Mouse (Mus musculus): Measurements from ENCODE around the gene Nckap1. TPM values are rescaled to one million over a fixed set of nuclear protein-coding genes. Genes with fewer than 3 reads are reported as not detected.
A peak's percentile ranks its signal among the peaks of the same experiment; 100 is the strongest.

Nckap1 gene
- polyA plus RNA-seq, 1 experiment from 2014 or later = 49.0 TPM

DNA sequence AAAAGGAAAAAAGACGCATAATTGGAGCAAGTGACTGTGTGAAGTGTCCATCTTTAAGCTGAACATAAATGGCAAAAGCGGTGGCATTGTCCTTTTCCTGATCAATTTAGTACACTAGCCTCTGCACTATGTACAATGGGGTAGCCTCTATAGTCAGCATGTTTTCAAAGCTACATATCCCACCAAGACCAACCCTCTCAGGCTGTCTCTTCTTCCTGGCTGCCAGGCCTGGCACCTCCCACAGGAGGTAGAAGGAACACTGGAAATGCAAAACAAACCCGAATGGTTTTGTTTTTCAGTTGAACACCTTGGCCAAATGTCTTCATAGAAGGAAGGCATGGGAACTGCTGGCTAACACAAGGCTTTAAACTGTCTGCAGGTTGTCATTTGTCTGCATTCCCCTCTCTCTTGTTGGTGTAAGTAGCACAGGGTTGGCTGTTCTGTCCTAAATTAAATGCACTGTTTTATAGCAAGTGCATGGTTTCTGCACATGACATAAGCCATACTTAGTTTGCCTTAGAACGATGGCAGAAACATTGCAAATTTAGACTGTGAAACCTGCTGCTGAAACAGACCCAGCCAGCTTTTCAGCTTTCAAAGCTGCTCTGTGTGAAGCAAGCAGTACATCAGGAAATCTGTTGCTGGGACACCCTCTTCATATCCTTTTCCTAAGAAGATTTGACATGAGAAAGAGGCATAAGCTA is 13.2 kb upstream of the Nckap1 start:
- Histone ChIP-seq H3K4me3 (ENCODE audit: low read depth, low read length) (no peak overlapping the region), H3K4me1 (ENCODE audit: insufficient read depth, low read depth, low read length) (no peaks in the 10 kb centered on the region), H3K9ac (replicated peaks; ENCODE audit: low read depth) (no peak overlapping the region), H3K36me3 (ENCODE audit: insufficient read depth, low read length) (no peaks in the 10 kb centered on the region), H3K27ac (ENCODE audit: low read length) (no peak overlapping the region), H3K27me3 (replicated peaks; ENCODE audit: insufficient read depth, low read length) (no peaks in the 10 kb centered on the region), H3K4me2 (replicated peaks; ENCODE audit: low read depth, low read length) (no peak overlapping the region), H3K9me3 (ENCODE audit: low read length) (no peaks in the 10 kb centered on the region)
- WGBS = 72% methylated on average over 4 of the region's 4 CpGs
- ATAC-seq = no peak
- no peak for DNase-seq (ENCODE audit: low spot score)
- TF ChIP-seq EP300 (IDR thresholded peaks at IDR 0.05) (no peak), CTCF (IDR thresholded peaks at IDR 0.05) (no peak)

DNA sequence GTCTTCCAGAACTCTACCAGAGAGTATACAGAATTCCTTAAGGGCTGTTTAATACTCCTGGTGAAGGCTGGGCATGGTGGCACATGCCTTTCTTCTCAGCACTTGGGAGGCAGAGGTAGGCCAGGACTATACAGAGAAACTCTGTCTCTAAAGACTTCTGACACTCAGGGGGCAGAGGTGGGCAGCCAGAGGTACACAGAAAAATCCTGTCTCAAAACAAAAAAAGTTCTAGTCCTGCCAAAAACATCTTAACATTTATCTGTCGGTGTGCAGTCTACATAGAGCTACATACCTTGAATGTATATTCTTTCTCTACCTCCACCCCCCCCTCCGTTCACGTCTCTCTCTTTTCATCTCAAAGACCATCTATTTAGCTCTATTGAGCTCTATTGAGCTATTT is 1.2 kb upstream of the Nckap1 start:
- Histone ChIP-seq H3K27ac (ENCODE audit: low read length) (no peak overlapping the region), H3K4me3 (ENCODE audit: low read depth, low read length) (no peak overlapping the region), H3K4me1 (ENCODE audit: insufficient read depth, low read depth, low read length) (peaks cover 10% of the 10 kb centered on the region), H3K27me3 (replicated peaks; ENCODE audit: insufficient read depth, low read length) (no peaks in the 10 kb centered on the region), H3K4me2 (replicated peaks; ENCODE audit: low read depth, low read length) (no peak overlapping the region), H3K9me3 (ENCODE audit: low read length) (no peaks in the 10 kb centered on the region), H3K36me3 (ENCODE audit: insufficient read depth, low read length) (no peaks in the 10 kb centered on the region), H3K9ac (replicated peaks; ENCODE audit: low read depth) (no peak overlapping the region)
- DNase-seq (ENCODE audit: low spot score) (no peak), ATAC-seq (no peak)
- WGBS = 85% methylated on average over 3 of the region's 3 CpGs
- TF ChIP-seq CTCF (IDR thresholded peaks at IDR 0.05) (no peak), EP300 (IDR thresholded peaks at IDR 0.05) (no peak)

- Histone ChIP-seq H3K27ac (ENCODE audit: low read length) (peak overlapping the region; percentile 99), H3K9ac (replicated peaks; ENCODE audit: low read depth) (peak overlapping the region; percentile 98), H3K36me3 (ENCODE audit: insufficient read depth, low read length) (no peaks in the 10 kb centered on the region), H3K4me3 (ENCODE audit: low read depth, low read length) (peak overlapping the region; percentile 92), H3K27me3 (replicated peaks; ENCODE audit: insufficient read depth, low read length) (no peaks in the 10 kb centered on the region), H3K4me2 (replicated peaks; ENCODE audit: low read depth, low read length) (peak overlapping the region; percentile 63), H3K4me1 (ENCODE audit: insufficient read depth, low read depth, low read length) (peaks cover 10% of the 10 kb centered on the region), H3K9me3 (ENCODE audit: low read length) (no peaks in the 10 kb centered on the region)
- under 1% methylated on average over 45 of the region's 65 CpGs for WGBS
- ATAC-seq = peak; percentile 66
- TF ChIP-seq EP300 (IDR thresholded peaks at IDR 0.05) (no peak), CTCF (IDR thresholded peaks at IDR 0.05) (no peak)
- DNase-seq (ENCODE audit: low spot score) = peak; percentile 85
Measured at GRCm38 (mm10) chr2:80580311-80580961, 744 bp downstream of the Nckap1 start.

DNA sequence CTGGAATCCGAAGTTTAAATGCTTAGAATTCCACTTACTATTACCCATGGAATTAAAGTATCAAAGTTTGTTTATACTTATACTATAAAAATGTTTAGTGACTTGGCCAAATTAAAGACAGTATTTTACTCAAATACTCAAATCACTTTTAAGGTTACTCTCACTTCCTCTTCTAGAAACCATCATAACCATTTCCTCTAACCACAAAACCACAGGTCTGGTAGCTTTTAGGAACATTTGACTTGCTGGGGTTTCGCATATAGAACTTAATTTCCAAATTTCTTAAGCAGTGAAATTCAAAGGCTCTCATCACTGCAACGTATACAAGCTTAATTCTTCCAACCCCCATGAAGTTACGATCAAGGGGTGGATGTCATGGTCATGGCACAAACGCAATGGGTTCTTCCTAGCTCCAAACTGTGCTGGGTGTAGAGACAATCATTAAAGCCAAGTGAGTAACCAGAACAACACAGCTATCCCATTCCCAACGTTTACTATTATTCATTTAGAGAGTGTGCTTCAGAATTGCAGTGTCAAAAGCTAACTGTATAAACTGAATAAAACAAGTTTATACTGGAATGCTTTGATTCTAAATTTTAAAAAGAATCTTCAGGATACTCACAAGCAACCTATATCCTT is 1.8 kb downstream of the Nckap1 start:
- DNase-seq (ENCODE audit: low spot score) (peak; percentile 20), ATAC-seq (no peak)
- H3K9me3 ChIP-seq (ENCODE audit: low read length) = no peaks in the 10 kb centered on the region
- no peak overlapping the region for H3K9ac ChIP-seq (replicated peaks; ENCODE audit: low read depth)
- no peak for TF ChIP-seq CTCF (IDR thresholded peaks at IDR 0.05)
- TF ChIP-seq EP300 (IDR thresholded peaks at IDR 0.05) = no peak
- 16% methylated on average over 6 of the region's 6 CpGs for WGBS
- H3K36me3 ChIP-seq (ENCODE audit: insufficient read depth, low read length) = no peaks in the 10 kb centered on the region
- H3K4me2 ChIP-seq (replicated peaks; ENCODE audit: low read depth, low read length) = peak overlapping the region; percentile 63
- H3K27ac ChIP-seq (ENCODE audit: low read length) = no peak overlapping the region
- peaks cover 10% of the 10 kb centered on the region for H3K4me1 ChIP-seq (ENCODE audit: insufficient read depth, low read depth, low read length)
- peak overlapping the region; percentile 92 for H3K4me3 ChIP-seq (ENCODE audit: low read depth, low read length)
- H3K27me3 ChIP-seq (replicated peaks; ENCODE audit: insufficient read depth, low read length) = no peaks in the 10 kb centered on the region

- DNase-seq (ENCODE audit: low spot score) (no peak), ATAC-seq (no peak)
- Histone ChIP-seq H3K36me3 (ENCODE audit: insufficient read depth, low read length) (no peaks in the 10 kb centered on the region), H3K9me3 (ENCODE audit: low read length) (no peaks in the 10 kb centered on the region), H3K4me3 (ENCODE audit: low read depth, low read length) (no peak overlapping the region), H3K9ac (replicated peaks; ENCODE audit: low read depth) (no peak overlapping the region), H3K4me2 (replicated peaks; ENCODE audit: low read depth, low read length) (no peak overlapping the region), H3K27ac (ENCODE audit: low read length) (no peak overlapping the region), H3K27me3 (replicated peaks; ENCODE audit: insufficient read depth, low read length) (no peaks in the 10 kb centered on the region), H3K4me1 (ENCODE audit: insufficient read depth, low read depth, low read length) (peaks cover 10% of the 10 kb centered on the region)
- TF ChIP-seq EP300 (IDR thresholded peaks at IDR 0.05) = no peak
- TF ChIP-seq CTCF (IDR thresholded peaks at IDR 0.05) = no peak
- 93% methylated on average over 1 of the region's 1 CpGs for WGBS
Measured at GRCm38 (mm10) chr2:80577286-80577685, 3.9 kb downstream of the Nckap1 start.

- WGBS = 50% methylated on average over 4 of the region's 4 CpGs
- H3K27ac ChIP-seq (ENCODE audit: low read length) = no peak overlapping the region
- ATAC-seq (no peak), DNase-seq (ENCODE audit: low spot score) (peak; percentile 27)
- H3K4me3 ChIP-seq (ENCODE audit: low read depth, low read length) = no peak overlapping the region
- no peaks in the 10 kb centered on the region for H3K4me1 ChIP-seq (ENCODE audit: insufficient read depth, low read depth, low read length)
- no peak overlapping the region for H3K4me2 ChIP-seq (replicated peaks; ENCODE audit: low read depth, low read length)
- H3K27me3 ChIP-seq (replicated peaks; ENCODE audit: insufficient read depth, low read length) = no peaks in the 10 kb centered on the region
- no peak overlapping the region for H3K9ac ChIP-seq (replicated peaks; ENCODE audit: low read depth)
- no peaks in the 10 kb centered on the region for H3K36me3 ChIP-seq (ENCODE audit: insufficient read depth, low read length)
- TF ChIP-seq CTCF (IDR thresholded peaks at IDR 0.05) = no peak
- TF ChIP-seq EP300 (IDR thresholded peaks at IDR 0.05) = no peak
- no peaks in the 10 kb centered on the region for H3K9me3 ChIP-seq (ENCODE audit: low read length)
Measured at GRCm38 (mm10) chr2:80570656-80571055, 10.5 kb downstream of the Nckap1 start.

Data from lung, postnatal 0 days (tissue).